Mouse (Mus musculus) intestine, embryonic 16.5 days (tissue): ENCODE data around the gene F9. TPM values are rescaled to one million over a fixed set of nuclear protein-coding genes. Genes with fewer than 3 reads are reported as not detected.
"Not testable (repeated sequence)": the region's sequence is repeated elsewhere in the genome, so short reads cannot be mapped to it uniquely, and the experiment has no call there.

Experiments used
- ATAC-seq: fragments of 200-750 bp; cut with Nextera tagmentation; 2 replicates; pipeline ENCODE4 v1.8.0; 2017; ENCODE audit warnings: moderate TSS enrichment, moderate library complexity
- H3K27ac ChIP-seq: fragments of 300-500 bp; sonication (generic); 2 replicates; pipeline ENCODE4 v1.5.1; 2014; ENCODE audit warnings: mild to moderate bottlenecking, low read length
- H3K27me3 ChIP-seq: fragments of 300-500 bp; sonication (generic); replicated peaks from 2 replicates; pipeline ENCODE4 v1.6.1; 2014; ENCODE audit warnings: low read length, control low read depth, mixed read lengths; ENCODE audit not compliant: control insufficient read depth, insufficient read depth
- H3K36me3 ChIP-seq: fragments of 300-500 bp; sonication (generic); 2 replicates; pipeline ENCODE4 v1.6.1; 2014; ENCODE audit warnings: low read length, control low read depth; ENCODE audit not compliant: control insufficient read depth, insufficient read depth
- H3K4me1 ChIP-seq: fragments of 300-500 bp; sonication (generic); 2 replicates; pipeline ENCODE4 v1.6.1; 2014; ENCODE audit warnings: low read length, control low read depth, mixed read lengths; ENCODE audit not compliant: control insufficient read depth, insufficient read depth
- H3K4me2 ChIP-seq: fragments of 300-500 bp; sonication (generic); 2 replicates; pipeline ENCODE4 v1.6.1; 2014; ENCODE audit warnings: low read depth, low read length, control low read depth
- H3K4me3 ChIP-seq: fragments of 300-500 bp; sonication (generic); 2 replicates; pipeline ENCODE4 v1.5.1; 2014; ENCODE audit warnings: mild to moderate bottlenecking, low read length
- H3K9ac ChIP-seq: fragments of 300-500 bp; sonication (generic); 2 replicates; pipeline ENCODE4 v1.6.1; 2014; ENCODE audit warnings: low read depth, low read length
- H3K9me3 ChIP-seq: fragments of 300-500 bp; sonication (generic); 2 replicates; pipeline ENCODE4 v1.6.1; 2016; ENCODE audit warnings: low read length, control low read depth; ENCODE audit not compliant: control insufficient read depth
- WGBS: fragments of 180-500 bp; shearing (Covaris S2); extraction: QIAGEN DNeasy Blood & Tissue Kit; methylation state at CpG from one replicate; pipeline ENCODE4 v1.1.7; 2014; 5-methylcytosine and 5-hydroxymethylcytosine counted together
- polyA plus RNA-seq: library from polyadenylated mRNA; unstranded; fragments of >200 nt; fragmentation: Nextera tagmentation; extraction: Ambion mirVana; gene quantifications from 2 replicates; pipeline ENCODE4 v1.2.1, GENCODE M21; 2015

Gene F9
- polyA plus RNA-seq, result 0.28 and 0.29 TPM in 2 replicates

DNA sequence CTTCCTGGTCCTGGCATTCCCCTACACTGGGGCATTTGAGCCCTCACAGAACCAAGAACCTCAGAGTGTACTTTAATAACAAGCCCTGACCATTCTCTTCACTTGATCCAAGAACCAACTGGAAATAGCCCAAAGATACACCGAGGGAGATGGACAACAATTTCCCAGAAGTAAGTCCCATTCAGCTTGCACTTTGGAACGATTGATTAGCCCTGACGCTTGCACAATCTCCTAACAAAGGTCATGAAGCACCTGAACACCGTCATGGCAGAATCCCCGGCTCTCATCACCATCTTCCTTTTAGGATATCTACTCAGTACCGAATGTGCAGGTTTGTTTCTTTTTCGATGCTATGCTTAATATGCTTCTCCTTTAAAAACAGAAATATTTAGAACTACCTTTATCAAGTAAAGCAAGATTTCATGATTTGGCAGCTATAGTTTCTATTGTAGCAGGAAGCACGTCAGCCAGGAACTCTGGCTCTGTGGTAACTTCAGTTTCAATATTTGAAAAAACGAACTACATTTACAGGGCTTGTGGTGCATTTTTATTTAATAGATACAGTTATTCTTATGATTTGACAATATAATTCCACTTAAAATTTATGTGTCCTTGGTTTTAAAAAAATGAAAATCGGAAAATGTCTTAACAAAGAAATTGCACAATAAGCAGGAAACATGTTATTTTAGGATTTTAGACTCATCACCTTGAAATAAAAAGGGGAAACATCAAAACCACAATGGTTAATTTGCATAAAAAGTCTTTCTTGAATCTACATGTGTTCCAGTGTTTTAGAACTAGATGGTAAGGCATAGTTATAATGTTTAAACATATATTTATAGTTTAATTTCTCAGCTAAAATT lies at the start of gene F9:
Gene F9 (plus strand): TSS at position 244 of the 863 bp plus-strand sequence.
- Histone ChIP-seq H3K27ac (no peak within 1 kb of the TSS), H3K27me3 (no peaks in the 10 kb centered on the region), H3K9me3 (no peaks in the 10 kb centered on the region), H3K4me3 (no peak within 1 kb of the TSS), H3K4me1 (no peaks in the 10 kb centered on the region), H3K9ac (no peak within 1 kb of the TSS), H3K4me2 (no peak within 1 kb of the TSS), H3K36me3 (no peaks in the 10 kb centered on the region)
- WGBS, result 74% methylated on average over 10 of the region's 10 CpGs
- ATAC-seq, result no peak

- not testable (repeated sequence) for H3K36me3 ChIP-seq, H3K4me1 ChIP-seq, ATAC-seq, H3K4me3 ChIP-seq, H3K9ac ChIP-seq, H3K27me3 ChIP-seq, H3K27ac ChIP-seq, H3K9me3 ChIP-seq, H3K4me2 ChIP-seq
Observed at GRCm38 (mm10) chrX:59969767-59970166, 29.5 kb upstream of the F9 start.

GRCm38 (mm10) chrX:60000084-60000443 lies 800 bp downstream of the F9 start:
- H3K9me3 ChIP-seq, result no peaks in the 10 kb centered on the region
- H3K4me3 ChIP-seq, result no peak overlapping the region
- H3K4me2 ChIP-seq, result no peak overlapping the region
- ATAC-seq, result no peak
- H3K9ac ChIP-seq, result no peak overlapping the region
- no peak overlapping the region for H3K27ac ChIP-seq
- no peaks in the 10 kb centered on the region for H3K27me3 ChIP-seq
- WGBS, result 73% methylated on average over 3 of the region's 3 CpGs
- no peaks in the 10 kb centered on the region for H3K36me3 ChIP-seq
- H3K4me1 ChIP-seq, result no peaks in the 10 kb centered on the region

GRCm38 (mm10) chrX:60001461-60001860 lies 2.2 kb downstream of the F9 start:
- WGBS, result 67% methylated on average over 2 of the region's 2 CpGs
- no peaks in the 10 kb centered on the region for H3K4me1 ChIP-seq
- no peaks in the 10 kb centered on the region for H3K27me3 ChIP-seq
- ATAC-seq, result no peak
- no peak overlapping the region for H3K4me3 ChIP-seq
- no peak overlapping the region for H3K27ac ChIP-seq
- H3K9ac ChIP-seq, result no peak overlapping the region
- H3K9me3 ChIP-seq, result no peaks in the 10 kb centered on the region
- H3K4me2 ChIP-seq, result no peak overlapping the region
- no peaks in the 10 kb centered on the region for H3K36me3 ChIP-seq

DNA sequence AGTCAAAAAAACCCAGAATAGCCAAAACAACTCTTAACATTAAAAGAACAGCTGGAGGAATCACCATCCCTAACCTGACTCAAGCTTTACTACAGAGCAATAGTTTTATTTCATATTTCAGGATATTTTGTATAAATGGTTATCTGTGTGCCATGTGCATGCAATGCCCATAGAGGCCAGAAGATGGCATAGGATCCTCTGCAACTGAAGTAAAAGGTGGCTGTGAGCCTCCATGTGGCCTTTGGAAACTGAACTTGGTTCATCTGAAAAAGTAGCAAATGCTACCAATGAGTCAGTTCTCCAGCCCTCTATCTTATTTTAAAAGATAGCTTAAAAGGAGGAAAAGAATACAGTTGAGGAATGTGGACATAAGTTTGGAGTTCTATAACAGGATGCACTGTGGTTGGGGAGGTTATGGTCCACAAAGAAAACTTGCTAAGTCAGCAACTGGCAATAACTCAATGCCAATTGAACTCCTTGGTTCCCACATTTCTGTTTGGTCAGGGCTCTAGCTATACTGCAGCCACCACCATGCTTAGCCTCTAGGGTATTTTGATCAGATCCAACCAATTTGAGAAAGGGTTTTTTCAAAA lies 13.9 kb downstream of the F9 start:
- H3K27ac ChIP-seq, result no peak overlapping the region
- no peak overlapping the region for H3K9ac ChIP-seq
- H3K9me3 ChIP-seq, result no peaks in the 10 kb centered on the region
- H3K4me2 ChIP-seq, result no peak overlapping the region
- H3K4me1 ChIP-seq, result no peaks in the 10 kb centered on the region
- no peak for ATAC-seq
- no peaks in the 10 kb centered on the region for H3K36me3 ChIP-seq
- H3K27me3 ChIP-seq, result no peaks in the 10 kb centered on the region
- no peak overlapping the region for H3K4me3 ChIP-seq

DNA sequence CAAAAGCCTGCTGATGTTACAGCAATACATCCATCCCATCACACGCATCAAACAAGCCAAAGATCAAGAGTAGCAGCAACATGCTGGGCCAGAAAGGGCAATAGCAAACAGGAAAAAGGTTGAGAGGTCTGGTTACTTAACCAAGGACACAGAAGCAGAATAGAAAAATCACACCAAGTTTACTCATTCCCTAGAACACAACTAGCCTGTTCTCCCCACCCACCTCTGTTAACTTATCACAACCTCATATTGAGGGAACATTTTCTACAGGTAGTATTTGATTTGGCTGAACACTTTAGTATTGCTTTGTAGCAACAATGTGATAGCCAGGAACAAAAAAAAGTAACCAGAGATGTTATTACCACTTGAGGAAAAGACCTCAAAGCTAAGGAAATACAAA lies 15.3 kb downstream of the F9 start:
- Histone ChIP-seq H3K27me3 (no peaks in the 10 kb centered on the region), H3K9me3 (no peaks in the 10 kb centered on the region), H3K36me3 (no peaks in the 10 kb centered on the region), H3K9ac (no peak overlapping the region), H3K4me1 (no peaks in the 10 kb centered on the region), H3K27ac (no peak overlapping the region), H3K4me2 (no peak overlapping the region), H3K4me3 (no peak overlapping the region)
- 72% methylated on average over 1 of the region's 1 CpGs for WGBS
- no peak for ATAC-seq

DNA sequence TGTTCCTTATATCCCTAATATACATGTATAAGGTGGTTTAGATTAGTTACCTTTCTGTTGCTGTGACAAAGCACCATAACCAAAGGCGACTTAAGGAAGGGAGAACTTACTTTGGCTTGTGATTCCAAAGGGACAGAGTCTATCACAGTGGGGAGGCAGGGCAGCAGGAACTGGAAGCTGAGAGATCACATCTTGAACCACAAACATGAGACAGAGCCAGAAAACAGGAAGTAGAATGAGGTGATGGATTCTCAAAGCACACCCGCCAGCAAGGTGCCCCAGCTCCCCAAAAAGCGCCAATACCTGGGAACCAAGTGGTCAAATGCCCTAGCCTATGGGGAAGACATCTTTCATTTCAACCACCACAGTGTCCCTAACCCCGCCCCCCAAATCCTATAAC lies 21.7 kb downstream of the F9 start:
- H3K27me3 ChIP-seq, result no peaks in the 10 kb centered on the region
- no peak overlapping the region for H3K27ac ChIP-seq
- H3K9me3 ChIP-seq, result no peaks in the 10 kb centered on the region
- H3K4me1 ChIP-seq, result no peaks in the 10 kb centered on the region
- H3K4me2 ChIP-seq, result no peak overlapping the region
- no peaks in the 10 kb centered on the region for H3K36me3 ChIP-seq
- no peak overlapping the region for H3K9ac ChIP-seq
- H3K4me3 ChIP-seq, result no peak overlapping the region
- 82% methylated on average over 4 of the region's 4 CpGs for WGBS
- no peak for ATAC-seq

- Histone ChIP-seq H3K4me2 (no peak overlapping the region), H3K4me1 (no peaks in the 10 kb centered on the region), H3K27me3 (no peaks in the 10 kb centered on the region), H3K4me3 (no peak overlapping the region), H3K9me3 (no peaks in the 10 kb centered on the region), H3K27ac (no peak overlapping the region), H3K9ac (no peak overlapping the region), H3K36me3 (no peaks in the 10 kb centered on the region)
- WGBS, result 71% methylated on average over 2 of the region's 2 CpGs
- no peak for ATAC-seq
Observed at GRCm38 (mm10) chrX:60021595-60021994, 22.3 kb downstream of the F9 start.

DNA sequence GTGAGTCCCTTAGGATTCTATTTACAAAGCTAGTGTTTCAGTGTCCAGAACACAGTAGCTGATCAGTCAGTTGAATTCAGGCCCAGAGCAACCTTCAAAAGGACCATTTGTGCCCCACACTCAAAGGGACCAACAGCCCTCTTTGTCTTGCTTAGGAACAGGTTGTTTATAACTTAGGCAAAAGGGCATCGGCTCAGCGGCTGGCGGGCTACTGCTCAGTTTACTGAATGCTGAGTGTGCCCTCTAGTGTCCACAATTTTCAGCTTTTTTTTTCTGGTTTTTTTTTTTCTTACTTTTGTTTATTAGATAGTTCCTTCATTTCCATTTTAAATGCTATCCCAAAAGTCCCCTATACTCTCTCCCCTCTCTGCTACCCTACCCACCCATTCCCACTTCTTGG lies 27.4 kb downstream of the F9 start:
- no peak for ATAC-seq
- Histone ChIP-seq H3K27me3 (no peaks in the 10 kb centered on the region), H3K4me3 (no peak overlapping the region), H3K36me3 (no peaks in the 10 kb centered on the region), H3K4me2 (no peak overlapping the region), H3K9me3 (no peaks in the 10 kb centered on the region), H3K9ac (no peak overlapping the region), H3K27ac (no peak overlapping the region), H3K4me1 (no peaks in the 10 kb centered on the region)
- 13% methylated on average over 3 of the region's 3 CpGs for WGBS
